Mouse (Mus musculus) intestine, embryonic 16.5 days (tissue): ENCODE measurements at regions not wholly inside any gene's neighbourhood (a gene's known extent, or its start where the extent isn't known, plus 50 kb on each side); places are given as distances from the start of the nearest gene placed in this dataset.

Experiments used
- ATAC-seq: fragments of 200-750 bp; cut with Nextera tagmentation; 2 replicates; pipeline ENCODE4 v1.8.0; 2017; ENCODE audit warnings: moderate TSS enrichment, moderate library complexity
- H3K27ac ChIP-seq: fragments of 300-500 bp; sonication (generic); 2 replicates; pipeline ENCODE4 v1.5.1; 2014; ENCODE audit warnings: mild to moderate bottlenecking, low read length
- H3K27me3 ChIP-seq: fragments of 300-500 bp; sonication (generic); replicated peaks from 2 replicates; pipeline ENCODE4 v1.6.1; 2014; ENCODE audit warnings: low read length, control low read depth, mixed read lengths; ENCODE audit not compliant: control insufficient read depth, insufficient read depth
- H3K36me3 ChIP-seq: fragments of 300-500 bp; sonication (generic); 2 replicates; pipeline ENCODE4 v1.6.1; 2014; ENCODE audit warnings: low read length, control low read depth; ENCODE audit not compliant: control insufficient read depth, insufficient read depth
- H3K4me1 ChIP-seq: fragments of 300-500 bp; sonication (generic); 2 replicates; pipeline ENCODE4 v1.6.1; 2014; ENCODE audit warnings: low read length, control low read depth, mixed read lengths; ENCODE audit not compliant: control insufficient read depth, insufficient read depth
- H3K4me2 ChIP-seq: fragments of 300-500 bp; sonication (generic); 2 replicates; pipeline ENCODE4 v1.6.1; 2014; ENCODE audit warnings: low read depth, low read length, control low read depth
- H3K4me3 ChIP-seq: fragments of 300-500 bp; sonication (generic); 2 replicates; pipeline ENCODE4 v1.5.1; 2014; ENCODE audit warnings: mild to moderate bottlenecking, low read length
- H3K9ac ChIP-seq: fragments of 300-500 bp; sonication (generic); 2 replicates; pipeline ENCODE4 v1.6.1; 2014; ENCODE audit warnings: low read depth, low read length
- H3K9me3 ChIP-seq: fragments of 300-500 bp; sonication (generic); 2 replicates; pipeline ENCODE4 v1.6.1; 2016; ENCODE audit warnings: low read length, control low read depth; ENCODE audit not compliant: control insufficient read depth
- WGBS: fragments of 180-500 bp; shearing (Covaris S2); extraction: QIAGEN DNeasy Blood & Tissue Kit; methylation state at CpG from one replicate; pipeline ENCODE4 v1.1.7; 2014; 5-methylcytosine and 5-hydroxymethylcytosine counted together

DNA sequence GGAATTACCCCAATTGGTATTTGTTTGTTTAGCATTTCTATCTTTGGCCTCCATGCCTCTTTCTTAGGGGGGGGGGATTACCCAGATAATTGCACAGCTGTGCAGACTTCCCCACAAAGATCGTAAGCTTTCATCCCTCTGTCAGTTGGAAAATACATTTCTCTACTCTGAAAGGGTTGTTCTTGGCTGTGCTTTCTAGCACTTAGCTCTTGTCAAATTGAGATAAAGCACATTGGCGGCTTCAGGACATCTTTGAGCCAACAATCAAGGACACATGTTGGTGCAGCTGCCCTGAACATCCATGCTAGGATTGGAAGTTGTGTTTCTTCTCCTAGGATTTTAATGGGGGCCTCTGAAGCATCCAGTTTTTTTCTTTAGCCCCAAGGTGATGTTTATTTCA lies 142.1 kb upstream of the Foxa2 start:
- H3K27me3 ChIP-seq, result no peaks in the 10 kb centered on the region
- no peak overlapping the region for H3K4me3 ChIP-seq
- H3K27ac ChIP-seq, result no peak overlapping the region
- peak; percentile 86 for ATAC-seq
- no peak overlapping the region for H3K4me2 ChIP-seq
- no peak overlapping the region for H3K9ac ChIP-seq
- 33% methylated on average over 2 of the region's 2 CpGs for WGBS
- peaks cover 4% of the 10 kb centered on the region; the same call in 1 of the 2 replicates for H3K4me1 ChIP-seq
- H3K36me3 ChIP-seq, result no peaks in the 10 kb centered on the region
- H3K9me3 ChIP-seq, result no peaks in the 10 kb centered on the region

DNA sequence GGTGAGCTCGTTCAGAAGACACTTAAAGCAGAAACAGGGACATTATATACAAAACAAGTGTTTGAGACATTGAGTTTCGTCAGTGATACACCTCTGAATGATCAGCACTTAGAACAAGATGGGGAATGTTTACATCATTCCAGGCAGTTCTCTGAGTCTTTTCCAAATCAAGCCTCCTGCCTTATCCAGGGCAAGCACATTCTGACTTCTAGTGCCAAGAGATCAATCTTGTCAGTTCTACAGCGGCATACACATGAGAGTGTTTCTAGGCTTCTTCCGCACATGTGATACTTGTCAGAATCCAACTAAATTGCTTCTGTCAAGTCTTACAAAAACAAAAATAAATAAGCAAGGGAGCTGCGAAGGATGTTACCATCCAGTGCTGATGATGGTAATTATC lies 142.5 kb upstream of the Foxa2 start:
- 36% methylated on average over 5 of the region's 5 CpGs for WGBS
- Histone ChIP-seq H3K9ac (no peak overlapping the region), H3K4me3 (no peak overlapping the region), H3K4me1 (peaks cover 4% of the 10 kb centered on the region; the same call in 1 of the 2 replicates), H3K27ac (no peak overlapping the region), H3K27me3 (no peaks in the 10 kb centered on the region), H3K9me3 (no peaks in the 10 kb centered on the region), H3K4me2 (no peak overlapping the region), H3K36me3 (no peaks in the 10 kb centered on the region)
- ATAC-seq, result peak; percentile 68; the same call in 1 of the 2 replicates

GRCm38 (mm10) chr2:148192946-148193345 lies 146.2 kb upstream of the Foxa2 start:
- no peak for ATAC-seq
- no peaks in the 10 kb centered on the region for H3K27me3 ChIP-seq
- H3K27ac ChIP-seq, result no peak overlapping the region
- no peak overlapping the region for H3K9ac ChIP-seq
- 57% methylated on average over 4 of the region's 4 CpGs for WGBS
- no peaks in the 10 kb centered on the region for H3K36me3 ChIP-seq
- H3K9me3 ChIP-seq, result no peaks in the 10 kb centered on the region
- peaks cover 4% of the 10 kb centered on the region; the same call in 1 of the 2 replicates for H3K4me1 ChIP-seq
- H3K4me2 ChIP-seq, result no peak overlapping the region
- no peak overlapping the region for H3K4me3 ChIP-seq

GRCm38 (mm10) chr2:148197375-148198015 lies 150.7 kb upstream of the Foxa2 start:
- Histone ChIP-seq H3K4me2 (no peak overlapping the region), H3K9ac (no peak overlapping the region), H3K36me3 (no peaks in the 10 kb centered on the region), H3K27me3 (no peaks in the 10 kb centered on the region), H3K27ac (no peak overlapping the region), H3K4me3 (no peak overlapping the region), H3K9me3 (no peaks in the 10 kb centered on the region), H3K4me1 (no peaks in the 10 kb centered on the region)
- no peak for ATAC-seq
- 79% methylated on average over 7 of the region's 7 CpGs for WGBS

GRCm38 (mm10) chr2:148206633-148207032 lies 159.9 kb upstream of the Foxa2 start:
- 0 out of 2 replicates have a peak, but pooled peaks have one; percentile 36 for ATAC-seq
- H3K36me3 ChIP-seq, result no peaks in the 10 kb centered on the region
- H3K4me2 ChIP-seq, result no peak overlapping the region
- H3K27ac ChIP-seq, result no peak overlapping the region
- H3K9me3 ChIP-seq, result 0 out of 2 replicates have a peak, but pooled peaks cover 2% of the 10 kb centered on the region
- no peak overlapping the region for H3K4me3 ChIP-seq
- H3K27me3 ChIP-seq, result no peaks in the 10 kb centered on the region
- no peak overlapping the region for H3K9ac ChIP-seq
- WGBS, result 28% methylated on average over 1 of the region's 1 CpGs
- H3K4me1 ChIP-seq, result no peaks in the 10 kb centered on the region

DNA sequence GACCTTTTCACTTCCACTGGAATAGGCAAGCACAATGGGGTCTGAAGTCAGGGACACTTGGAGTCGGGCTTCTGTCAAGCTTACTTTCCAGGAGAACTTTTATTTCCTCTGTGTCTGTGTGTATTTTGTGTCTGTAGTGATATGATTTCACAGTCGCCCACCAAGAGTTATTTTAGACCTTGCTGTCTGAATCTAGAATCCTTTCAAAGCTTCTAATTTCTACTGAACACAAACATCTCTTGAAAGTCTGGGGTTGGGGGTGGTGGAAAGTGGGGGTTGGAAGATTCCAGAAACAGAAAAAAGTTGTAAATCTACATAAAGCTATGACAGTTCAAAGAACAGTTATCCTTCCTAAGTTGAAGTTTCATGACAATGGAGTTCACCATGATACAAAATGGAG lies 164.0 kb upstream of the Foxa2 start:
- Histone ChIP-seq H3K36me3 (no peaks in the 10 kb centered on the region), H3K4me1 (no peaks in the 10 kb centered on the region), H3K27me3 (no peaks in the 10 kb centered on the region), H3K9ac (no peak overlapping the region), H3K4me3 (no peak overlapping the region), H3K27ac (no peak overlapping the region), H3K4me2 (no peak overlapping the region), H3K9me3 (0 out of 2 replicates have a peak, but pooled peaks cover 2% of the 10 kb centered on the region)
- ATAC-seq, result no peak
- WGBS, result 78% methylated on average over 2 of the region's 2 CpGs

- Histone ChIP-seq H3K4me3 (no peak overlapping the region), H3K4me2 (no peak overlapping the region), H3K27ac (no peak overlapping the region), H3K9ac (no peak overlapping the region), H3K9me3 (no peaks in the 10 kb centered on the region), H3K36me3 (no peaks in the 10 kb centered on the region), H3K4me1 (no peaks in the 10 kb centered on the region), H3K27me3 (no peaks in the 10 kb centered on the region; the same call in 1 of the 2 replicates)
- 79% methylated on average over 4 of the region's 4 CpGs for WGBS
- no peak for ATAC-seq
These were observed 170.4 kb upstream of the Foxa2 start for GRCm38 (mm10) chr2:148217136-148217535.

- Histone ChIP-seq H3K4me1 (no peaks in the 10 kb centered on the region), H3K27me3 (no peaks in the 10 kb centered on the region), H3K4me3 (no peak overlapping the region), H3K9me3 (no peaks in the 10 kb centered on the region), H3K4me2 (no peak overlapping the region), H3K36me3 (no peaks in the 10 kb centered on the region), H3K27ac (no peak overlapping the region), H3K9ac (no peak overlapping the region)
- WGBS, result 66% methylated on average over 1 of the region's 1 CpGs
- no peak for ATAC-seq
These were observed 161.3 kb upstream of the Sstr4 start for GRCm38 (mm10) chr2:148233691-148234300.

GRCm38 (mm10) chr2:148237121-148237520 lies 158.0 kb upstream of the Sstr4 start:
- Histone ChIP-seq H3K9ac (no peak overlapping the region), H3K27ac (no peak overlapping the region), H3K4me2 (no peak overlapping the region), H3K36me3 (no peaks in the 10 kb centered on the region), H3K9me3 (no peaks in the 10 kb centered on the region), H3K4me3 (no peak overlapping the region), H3K4me1 (no peaks in the 10 kb centered on the region), H3K27me3 (no peaks in the 10 kb centered on the region)
- no peak for ATAC-seq
- 79% methylated on average over 4 of the region's 4 CpGs for WGBS
